Comparison of ENCODE assay signal across 8 mouse cellular contexts in genomic region chr1:136130951-136131558, GRCm38 (mm10). TPM values are rescaled to one million over a fixed set of nuclear protein-coding genes. Genes with fewer than 3 reads are reported as not detected.
DNase-seq lines count a peak whose midpoint lies in the region; ATAC-seq lines count a peak whose summit lies in the region.

Kif21b (plus strand) TSS chr1:136131389.

- peak; percentile 87 for ATAC-seq in forebrain, embryonic 16.5 days
- peak; percentile 91 for ATAC-seq in neural tube, embryonic 15.5 days (ENCODE audit: low FRiP score)

- H3K36me3 ChIP-seq in forebrain, embryonic 16.5 days (ENCODE audit: control insufficient read depth, insufficient read depth) = no peaks in the 10 kb centered on the region
- H3K36me3 ChIP-seq in neural tube, embryonic 15.5 days = no peaks in the 10 kb centered on the region

- H3K27me3 ChIP-seq in forebrain, embryonic 16.5 days (replicated peaks; ENCODE audit: control insufficient read depth, insufficient read depth, low read length) = no peaks in the 10 kb centered on the region
- no peaks in the 10 kb centered on the region for H3K27me3 ChIP-seq in neural tube, embryonic 15.5 days (replicated peaks)

- H3K9me3 ChIP-seq in forebrain, embryonic 16.5 days (ENCODE audit: control insufficient read depth, low read length) = no peaks in the 10 kb centered on the region
- no peaks in the 10 kb centered on the region for H3K9me3 ChIP-seq in neural tube, embryonic 15.5 days (replicated peaks)

- peaks cover 52% of the 10 kb centered on the region for H3K4me1 ChIP-seq in forebrain, embryonic 16.5 days (replicated peaks; ENCODE audit: control insufficient read depth, insufficient read depth, low read length)
- H3K4me1 ChIP-seq in neural tube, embryonic 15.5 days = peaks cover 65% of the 10 kb centered on the region

- peak within 1 kb of the TSS; percentile 98 for H3K9ac ChIP-seq in forebrain, embryonic 16.5 days (replicated peaks; ENCODE audit: low read depth, low read length)
- peak within 1 kb of the TSS; percentile 97 for H3K9ac ChIP-seq in neural tube, embryonic 15.5 days (replicated peaks)

- peak within 1 kb of the TSS; percentile 95 for H3K27ac ChIP-seq in forebrain, embryonic 16.5 days (ENCODE audit: low read length)
- peak within 1 kb of the TSS; percentile 95 for H3K27ac ChIP-seq in neural tube, embryonic 15.5 days (replicated peaks)

- H3K4me3 ChIP-seq in forebrain, embryonic 16.5 days (replicated peaks; ENCODE audit: low read length) = peak within 1 kb of the TSS; percentile 98
- peak within 1 kb of the TSS; percentile 94 for H3K4me3 ChIP-seq in neural tube, embryonic 15.5 days (replicated peaks)

- H3K4me2 ChIP-seq in forebrain, embryonic 16.5 days (ENCODE audit: low read length) = peak within 1 kb of the TSS; percentile 59
- peak within 1 kb of the TSS; percentile 72 for H3K4me2 ChIP-seq in neural tube, embryonic 15.5 days

- intact Hi-C loops in heart, postnatal 36 days (cut with DNase I) = no loop called here

- DNase-seq in CD8-positive naive resting alpha-beta T cell, adult 2 months (ENCODE audit: low read depth in 2 of 2, low spot score in 2 of 2) = peak; percentile 79 to 88
- peak; percentile 72 for DNase-seq in c-Kit-positive CD71-positive TER-119-positive erythroid progenitor cells, embryonic 14.5 days (ENCODE audit: low spot score)
- peak; percentile 79 to 81 for DNase-seq in heart, postnatal 36 days
- DNase-seq in layer of hippocampus, adult 18-20 months (ENCODE audit: low spot score in 2 of 2) = peak; percentile 87 to 88
- DNase-seq in lung, adult 18-20 months = peak; percentile 90 to 93
- peak; percentile 92 for DNase-seq in testis, postnatal 10 days (ENCODE audit: low spot score)

- under 1% methylated on average over 41 of the region's 42 CpGs for WGBS in forebrain, embryonic 16.5 days
- under 1% methylated on average over 42 of the region's 42 CpGs for WGBS in neural tube, embryonic 15.5 days

RNA-seq across cellular contexts. Expression of gene Kif21b, which starts in this region (rescaled TPM):
- 78.3 and 80.5 TPM in 2 replicates for polyA plus RNA-seq in forebrain, embryonic 16.5 days (2015; fragmentation: Nextera tagmentation; extraction: Ambion mirVana)
- under 1 TPM; 0.92 to 0.95 TPM for total RNA-seq in heart, postnatal 36 days (2021)
- total RNA-seq in layer of hippocampus, adult 18-20 months (2021) = 10 to 100 TPM; 31.7 to 31.9 TPM
- polyA plus RNA-seq in neural tube, embryonic 15.5 days (2015; fragmentation: Nextera tagmentation; extraction: Ambion mirVana) = 32.3 and 37.1 TPM in 2 replicates

Comparison
In these comparisons a context has a peak if more than half of its experiments do, and no peak if none do; other contexts are left out.
1. Peak in every context shown above with its lines: DNase-seq, ATAC-seq, H3K4me3 ChIP-seq and H3K27ac ChIP-seq.
2. RNA of gene Kif21b (total RNA-seq): 31.7 to 31.9 TPM in layer of hippocampus, adult 18-20 months; 0.92 to 0.95 TPM in heart, postnatal 36 days; every median in the first group is over 10 times any median in the second.
3. Peak in DNase-seq in heart, postnatal 36 days; RNA of the gene not detected or under 1 TPM.